Mouse (Mus musculus): ENCODE data around the gene Cpne1. TPM values are rescaled to one million over a fixed set of nuclear protein-coding genes. Genes with fewer than 3 reads are reported as not detected.
"Not testable (repeated sequence)": the region's sequence is repeated elsewhere in the genome, so short reads cannot be mapped to it uniquely, and the experiment has no call there.

The Cpne1 gene
- polyA plus RNA-seq, 1 experiment from 2014 or later, result 51.4 TPM

GRCm38 (mm10) chr2:156119566-156119965, 7.8 kb upstream of the Cpne1 start:
- Histone ChIP-seq H3K27me3 (ENCODE audit: insufficient read depth, poor library complexity, severe bottlenecking) (no peaks in the 10 kb centered on the region), H3K4me3 (no peak overlapping the region)

GRCm38 (mm10) chr2:156112080-156112423, 287 bp upstream of the Cpne1 start:
- H3K27me3 ChIP-seq (ENCODE audit: insufficient read depth, poor library complexity, severe bottlenecking); DNase-seq (ENCODE audit: low spot score); H3K9me3 ChIP-seq: not testable (repeated sequence)
- peak overlapping the region; percentile 99 for H3K27ac ChIP-seq
- peak overlapping the region; percentile 90 for H3K4me3 ChIP-seq
- peaks cover 15% of the 10 kb centered on the region for H3K4me1 ChIP-seq (replicated peaks)
- peaks cover 25% of the 10 kb centered on the region for H3K36me3 ChIP-seq
- WGBS, result 26% methylated on average over 5 of the region's 5 CpGs

More at GRCm38 (mm10) chr2:156119566-156119965, 7.8 kb upstream of the Cpne1 start:
- H3K9me3 ChIP-seq, result no peaks in the 10 kb centered on the region
- peaks cover 17% of the 10 kb centered on the region for H3K36me3 ChIP-seq
- no peak for DNase-seq (ENCODE audit: low spot score)
- H3K27ac ChIP-seq, result no peak overlapping the region
- H3K4me1 ChIP-seq (replicated peaks), result no peaks in the 10 kb centered on the region

GRCm38 (mm10) chr2:156110627-156111357, 973 bp downstream of the Cpne1 start:
- Histone ChIP-seq H3K27me3 (ENCODE audit: insufficient read depth, poor library complexity, severe bottlenecking) (no peaks in the 10 kb centered on the region), H3K27ac (peak overlapping the region; percentile 99), H3K9me3 (no peaks in the 10 kb centered on the region), H3K4me3 (peak overlapping the region; percentile 90), H3K36me3 (peaks cover 38% of the 10 kb centered on the region), H3K4me1 (replicated peaks) (peaks cover 18% of the 10 kb centered on the region)
- DNase-seq (ENCODE audit: low spot score), result peak; percentile 57
- 1% methylated on average over 16 of the region's 16 CpGs for WGBS

- Histone ChIP-seq H3K4me1 (replicated peaks) (peaks cover 17% of the 10 kb centered on the region), H3K4me3 (no peak overlapping the region), H3K36me3 (peaks cover 72% of the 10 kb centered on the region), H3K27ac (no peak overlapping the region), H3K27me3 (ENCODE audit: insufficient read depth, poor library complexity, severe bottlenecking) (no peaks in the 10 kb centered on the region), H3K9me3 (no peaks in the 10 kb centered on the region)
- 91% methylated on average over 5 of the region's 5 CpGs for WGBS
- no peak for DNase-seq (ENCODE audit: low spot score)
These were observed 19.8 kb downstream of the Cpne1 start for GRCm38 (mm10) chr2:156091926-156092325.

- H3K4me1 ChIP-seq (replicated peaks), result peaks cover 17% of the 10 kb centered on the region
- no peak overlapping the region for H3K27ac ChIP-seq
- DNase-seq (ENCODE audit: low spot score), result no peak
- H3K36me3 ChIP-seq, result peaks cover 53% of the 10 kb centered on the region
- H3K9me3 ChIP-seq, result no peaks in the 10 kb centered on the region
- no peak overlapping the region for H3K4me3 ChIP-seq
- H3K27me3 ChIP-seq (ENCODE audit: insufficient read depth, poor library complexity, severe bottlenecking), result no peaks in the 10 kb centered on the region
- WGBS, result 81% methylated on average over 1 of the region's 1 CpGs
These were observed 22.0 kb downstream of the Cpne1 start for GRCm38 (mm10) chr2:156089799-156090198.

- Histone ChIP-seq H3K27ac (no peak overlapping the region), H3K4me1 (replicated peaks) (peaks cover 17% of the 10 kb centered on the region), H3K9me3 (no peaks in the 10 kb centered on the region), H3K4me3 (no peak overlapping the region), H3K36me3 (peaks cover 38% of the 10 kb centered on the region), H3K27me3 (ENCODE audit: insufficient read depth, poor library complexity, severe bottlenecking) (no peaks in the 10 kb centered on the region)
- WGBS, result 89% methylated on average over 7 of the region's 7 CpGs
- no peak for DNase-seq (ENCODE audit: low spot score)
These were observed 24.2 kb downstream of the Cpne1 start for GRCm38 (mm10) chr2:156087391-156088110.

- peaks cover 32% of the 10 kb centered on the region for H3K36me3 ChIP-seq
- no peak for DNase-seq (ENCODE audit: low spot score)
These were observed 27.2 kb downstream of the Cpne1 start for GRCm38 (mm10) chr2:156084541-156084940.

GRCm38 (mm10) chr2:156080391-156080790, 31.4 kb downstream of the Cpne1 start:
- H3K27ac ChIP-seq, result no peak overlapping the region
- no peak overlapping the region for H3K4me3 ChIP-seq
- peaks cover 50% of the 10 kb centered on the region for H3K36me3 ChIP-seq
- H3K27me3 ChIP-seq (ENCODE audit: insufficient read depth, poor library complexity, severe bottlenecking), result no peaks in the 10 kb centered on the region
- whole genome bisulfite sequencing, result 89% methylated on average over 7 of the region's 7 CpGs
- no peaks in the 10 kb centered on the region for H3K4me1 ChIP-seq (replicated peaks)
- no peak for DNase-seq (ENCODE audit: low spot score)
- no peaks in the 10 kb centered on the region for H3K9me3 ChIP-seq

More at GRCm38 (mm10) chr2:156084541-156084940, 27.2 kb downstream of the Cpne1 start:
- no peaks in the 10 kb centered on the region for H3K9me3 ChIP-seq
- 97% methylated on average over 3 of the region's 3 CpGs for WGBS
- peaks cover 2% of the 10 kb centered on the region; the same call in 1 of the 2 replicates for H3K4me1 ChIP-seq (replicated peaks)
- no peak overlapping the region for H3K27ac ChIP-seq
- H3K4me3 ChIP-seq, result no peak overlapping the region
- no peaks in the 10 kb centered on the region for H3K27me3 ChIP-seq (ENCODE audit: insufficient read depth, poor library complexity, severe bottlenecking)

- DNase-seq (ENCODE audit: low spot score), result no peak
- WGBS, result 63% methylated on average over 4 of the region's 4 CpGs
- H3K4me1 ChIP-seq (replicated peaks), result no peaks in the 10 kb centered on the region
These were observed 32.1 kb downstream of the Cpne1 start for GRCm38 (mm10) chr2:156079674-156080073.

GRCm38 (mm10) chr2:156079183-156079560, 32.6 kb downstream of the Cpne1 start:
- Histone ChIP-seq H3K27ac (no peak overlapping the region), H3K9me3 (no peaks in the 10 kb centered on the region), H3K4me1 (replicated peaks) (no peaks in the 10 kb centered on the region), H3K4me3 (no peak overlapping the region), H3K36me3 (peaks cover 63% of the 10 kb centered on the region), H3K27me3 (ENCODE audit: insufficient read depth, poor library complexity, severe bottlenecking) (no peaks in the 10 kb centered on the region)
- 94% methylated on average over 8 of the region's 8 CpGs for WGBS
- DNase-seq (ENCODE audit: low spot score), result no peak

More at GRCm38 (mm10) chr2:156079674-156080073, 32.1 kb downstream of the Cpne1 start:
- Histone ChIP-seq H3K27me3 (ENCODE audit: insufficient read depth, poor library complexity, severe bottlenecking) (no peaks in the 10 kb centered on the region), H3K27ac (no peak overlapping the region), H3K4me3 (no peak overlapping the region), H3K36me3 (peaks cover 58% of the 10 kb centered on the region), H3K9me3 (no peaks in the 10 kb centered on the region)

GRCm38 (mm10) chr2:156078421-156079182, 33.2 kb downstream of the Cpne1 start:
- Histone ChIP-seq H3K4me1 (replicated peaks) (no peaks in the 10 kb centered on the region), H3K27ac (no peak overlapping the region), H3K9me3 (no peaks in the 10 kb centered on the region), H3K27me3 (ENCODE audit: insufficient read depth, poor library complexity, severe bottlenecking) (no peaks in the 10 kb centered on the region), H3K36me3 (peaks cover 68% of the 10 kb centered on the region), H3K4me3 (no peak overlapping the region)
- DNase-seq (ENCODE audit: low spot score), result no peak
- WGBS, result 92% methylated on average over 16 of the region's 16 CpGs

GRCm38 (mm10) chr2:156077461-156077860, 34.3 kb downstream of the Cpne1 start:
- no peaks in the 10 kb centered on the region for H3K9me3 ChIP-seq
- DNase-seq (ENCODE audit: low spot score), result no peak
- H3K27ac ChIP-seq, result no peak overlapping the region
- H3K27me3 ChIP-seq (ENCODE audit: insufficient read depth, poor library complexity, severe bottlenecking), result no peaks in the 10 kb centered on the region
- H3K4me3 ChIP-seq, result no peak overlapping the region
- H3K36me3 ChIP-seq, result peaks cover 80% of the 10 kb centered on the region
- no peaks in the 10 kb centered on the region for H3K4me1 ChIP-seq (replicated peaks)
- 92% methylated on average over 7 of the region's 7 CpGs for WGBS

- H3K36me3 ChIP-seq, result peaks cover 100% of the 10 kb centered on the region
- 96% methylated on average over 15 of the region's 15 CpGs for whole genome bisulfite sequencing
- no peaks in the 10 kb centered on the region for H3K27me3 ChIP-seq (ENCODE audit: insufficient read depth, poor library complexity, severe bottlenecking)
These were observed 38.0 kb downstream of the Cpne1 start for GRCm38 (mm10) chr2:156073725-156074124.

More at GRCm38 (mm10) chr2:156073725-156074124, 38.0 kb downstream of the Cpne1 start:
- Histone ChIP-seq H3K27ac (no peak overlapping the region), H3K9me3 (no peaks in the 10 kb centered on the region), H3K4me3 (no peak overlapping the region), H3K4me1 (replicated peaks) (no peaks in the 10 kb centered on the region)
- DNase-seq (ENCODE audit: low spot score), result no peak

Data from hindbrain, embryonic 10.5 days (tissue).